Mouse (Mus musculus): Measurements from ENCODE around the gene Kazn.

- no peak for TF ChIP-seq GATA1 (IDR thresholded peaks at IDR 0.05; ENCODE audit: borderline replicate concordance, low read length)
- no peak for TF ChIP-seq FLI1 (IDR thresholded peaks at IDR 0.05; ENCODE audit: low read length)
Measured at GRCm38 (mm10) chr4:142267832-142268231, 28.6 kb upstream of the Kazn start.

All from megakaryocyte, embryonic 14.5 days (primary cell).